Mouse (Mus musculus): ENCODE measurements around the gene Fkbp7. TPM values are rescaled to one million over a fixed set of nuclear protein-coding genes. Genes with fewer than 3 reads are reported as not detected.
A peak's percentile ranks its signal among the peaks of the same experiment; 100 is the strongest.

Fkbp7 gene
- polyA plus RNA-seq, 1 experiment from 2014 or later, result 20.8 TPM

GRCm38 (mm10) chr2:76659419-76659818, 13.5 kb downstream of the Fkbp7 start:
- no peak overlapping the region for H3K9ac ChIP-seq (replicated peaks)
- H3K27ac ChIP-seq (replicated peaks), result no peak overlapping the region
- no peak for ATAC-seq (ENCODE audit: low FRiP score)
- peaks cover 10% of the 10 kb centered on the region; the same call in 1 of the 2 replicates for H3K36me3 ChIP-seq
- no peaks in the 10 kb centered on the region for H3K27me3 ChIP-seq (replicated peaks)
- no peaks in the 10 kb centered on the region for H3K4me1 ChIP-seq
- WGBS, result 46% methylated on average over 6 of the region's 8 CpGs
- H3K9me3 ChIP-seq (replicated peaks), result no peaks in the 10 kb centered on the region
- no peak overlapping the region for H3K4me2 ChIP-seq
- no peak overlapping the region for H3K4me3 ChIP-seq (replicated peaks)

- 79% methylated on average over 13 of the region's 13 CpGs for WGBS
- Histone ChIP-seq H3K4me3 (replicated peaks) (no peak overlapping the region), H3K9me3 (replicated peaks) (no peaks in the 10 kb centered on the region), H3K4me2 (no peak overlapping the region), H3K9ac (replicated peaks) (no peak overlapping the region), H3K4me1 (no peaks in the 10 kb centered on the region), H3K36me3 (0 out of 2 replicates have a peak, but pooled peaks cover 4% of the 10 kb centered on the region), H3K27me3 (replicated peaks) (no peaks in the 10 kb centered on the region), H3K27ac (replicated peaks) (no peak overlapping the region)
- ATAC-seq (ENCODE audit: low FRiP score), result no peak
Measured at GRCm38 (mm10) chr2:76658551-76658950, 14.4 kb downstream of the Fkbp7 start.

GRCm38 (mm10) chr2:76655982-76656381, 16.9 kb downstream of the Fkbp7 start:
- no peak for ATAC-seq (ENCODE audit: low FRiP score)
- H3K27me3 ChIP-seq (replicated peaks), result no peaks in the 10 kb centered on the region
- no peak overlapping the region for H3K27ac ChIP-seq (replicated peaks)
- H3K36me3 ChIP-seq, result no peaks in the 10 kb centered on the region
- H3K9me3 ChIP-seq (replicated peaks), result no peaks in the 10 kb centered on the region
- H3K4me1 ChIP-seq, result no peaks in the 10 kb centered on the region
- no peak overlapping the region for H3K4me2 ChIP-seq
- H3K9ac ChIP-seq (replicated peaks), result no peak overlapping the region
- 19% methylated on average over 1 of the region's 1 CpGs for WGBS
- H3K4me3 ChIP-seq (replicated peaks), result no peak overlapping the region

- no peaks in the 10 kb centered on the region for H3K36me3 ChIP-seq
- no peaks in the 10 kb centered on the region for H3K27me3 ChIP-seq (replicated peaks)
- no peak overlapping the region for H3K9ac ChIP-seq (replicated peaks)
- no peaks in the 10 kb centered on the region for H3K4me1 ChIP-seq
- WGBS, result 73% methylated on average over 3 of the region's 3 CpGs
- H3K9me3 ChIP-seq (replicated peaks), result no peaks in the 10 kb centered on the region
- no peak overlapping the region for H3K4me3 ChIP-seq (replicated peaks)
- H3K4me2 ChIP-seq, result no peak overlapping the region
- no peak for ATAC-seq (ENCODE audit: low FRiP score)
- no peak overlapping the region for H3K27ac ChIP-seq (replicated peaks)
Measured at GRCm38 (mm10) chr2:76655444-76655843, 17.5 kb downstream of the Fkbp7 start.

GRCm38 (mm10) chr2:76654646-76655045, 18.3 kb downstream of the Fkbp7 start:
- Histone ChIP-seq H3K27me3 (replicated peaks) (no peaks in the 10 kb centered on the region), H3K36me3 (no peaks in the 10 kb centered on the region), H3K4me2 (no peak overlapping the region), H3K4me1 (no peaks in the 10 kb centered on the region), H3K9ac (replicated peaks) (no peak overlapping the region), H3K4me3 (replicated peaks) (no peak overlapping the region), H3K27ac (replicated peaks) (no peak overlapping the region), H3K9me3 (replicated peaks) (no peaks in the 10 kb centered on the region)
- WGBS, result 75% methylated on average over 5 of the region's 5 CpGs
- ATAC-seq (ENCODE audit: low FRiP score), result no peak

GRCm38 (mm10) chr2:76653070-76653469, 19.8 kb downstream of the Fkbp7 start:
- Histone ChIP-seq H3K4me2 (no peak overlapping the region), H3K4me3 (replicated peaks) (no peak overlapping the region), H3K9me3 (replicated peaks) (no peaks in the 10 kb centered on the region), H3K4me1 (peaks cover 6% of the 10 kb centered on the region), H3K27ac (replicated peaks) (no peak overlapping the region), H3K9ac (replicated peaks) (no peak overlapping the region), H3K27me3 (replicated peaks) (no peaks in the 10 kb centered on the region), H3K36me3 (no peaks in the 10 kb centered on the region)
- 95% methylated on average over 4 of the region's 4 CpGs for WGBS
- no peak for ATAC-seq (ENCODE audit: low FRiP score)

GRCm38 (mm10) chr2:76648666-76649141, 24.2 kb downstream of the Fkbp7 start:
- peaks cover 25% of the 10 kb centered on the region for H3K4me1 ChIP-seq

GRCm38 (mm10) chr2:76647883-76648570, 24.9 kb downstream of the Fkbp7 start, which contains the start of the genes Prkra and Pjvk:
Gene Prkra (minus strand): TSS chr2:76648015.
Gene Pjvk (plus strand): TSS chr2:76648476.
- Histone ChIP-seq H3K4me1 (peaks cover 25% of the 10 kb centered on the region), H3K9ac (replicated peaks) (peak within 1 kb of the TSS; percentile 85), H3K4me2 (peak within 1 kb of the TSS; percentile 75), H3K27me3 (replicated peaks) (no peaks in the 10 kb centered on the region), H3K4me3 (replicated peaks) (peak within 1 kb of the TSS; percentile 86), H3K27ac (replicated peaks) (peak within 1 kb of the TSS; percentile 96), H3K36me3 (peaks cover 2% of the 10 kb centered on the region; the same call in 1 of the 2 replicates), H3K9me3 (replicated peaks) (no peaks in the 10 kb centered on the region)
- under 1% methylated on average over 40 of the region's 42 CpGs for WGBS
- peak; percentile 98 for ATAC-seq (ENCODE audit: low FRiP score)

More at GRCm38 (mm10) chr2:76648666-76649141, 24.2 kb downstream of the Fkbp7 start:
- Histone ChIP-seq H3K9me3 (replicated peaks) (no peaks in the 10 kb centered on the region), H3K4me3 (replicated peaks) (peak overlapping the region; percentile 86), H3K36me3 (no peaks in the 10 kb centered on the region), H3K9ac (replicated peaks) (peak overlapping the region; percentile 51), H3K27me3 (replicated peaks) (no peaks in the 10 kb centered on the region), H3K27ac (replicated peaks) (peak overlapping the region; percentile 96), H3K4me2 (peak overlapping the region; percentile 75)
- ATAC-seq (ENCODE audit: low FRiP score), result peak; percentile 40
- WGBS, result 31% methylated on average over 13 of the region's 13 CpGs

- peak overlapping the region; percentile 96 for H3K27ac ChIP-seq (replicated peaks)
Measured at GRCm38 (mm10) chr2:76647441-76647869, 25.5 kb downstream of the Fkbp7 start.

GRCm38 (mm10) chr2:76643801-76644200, 29.1 kb downstream of the Fkbp7 start:
- H3K4me3 ChIP-seq (replicated peaks), result no peak overlapping the region
- ATAC-seq (ENCODE audit: low FRiP score), result no peak
- no peak overlapping the region for H3K9ac ChIP-seq (replicated peaks)
- H3K4me2 ChIP-seq, result no peak overlapping the region
- H3K9me3 ChIP-seq (replicated peaks), result no peaks in the 10 kb centered on the region
- no peak overlapping the region for H3K27ac ChIP-seq (replicated peaks)
- H3K27me3 ChIP-seq (replicated peaks), result no peaks in the 10 kb centered on the region
- peaks cover 28% of the 10 kb centered on the region for H3K36me3 ChIP-seq
- peaks cover 23% of the 10 kb centered on the region for H3K4me1 ChIP-seq

More at GRCm38 (mm10) chr2:76647441-76647869, 25.5 kb downstream of the Fkbp7 start:
- Histone ChIP-seq H3K27me3 (replicated peaks) (no peaks in the 10 kb centered on the region), H3K9me3 (replicated peaks) (no peaks in the 10 kb centered on the region), H3K4me3 (replicated peaks) (peak overlapping the region; percentile 86), H3K36me3 (peaks cover 6% of the 10 kb centered on the region), H3K4me2 (peak overlapping the region; percentile 75), H3K9ac (replicated peaks) (peak overlapping the region; percentile 85), H3K4me1 (peaks cover 25% of the 10 kb centered on the region)
- ATAC-seq (ENCODE audit: low FRiP score), result peak; percentile 65
- WGBS, result under 1% methylated on average over 27 of the region's 32 CpGs

GRCm38 (mm10) chr2:76639637-76640036, 33.3 kb downstream of the Fkbp7 start:
- Histone ChIP-seq H3K4me2 (no peak overlapping the region), H3K27ac (replicated peaks) (no peak overlapping the region), H3K4me1 (no peaks in the 10 kb centered on the region), H3K9ac (replicated peaks) (no peak overlapping the region), H3K27me3 (replicated peaks) (no peaks in the 10 kb centered on the region), H3K9me3 (replicated peaks) (no peaks in the 10 kb centered on the region), H3K36me3 (peaks cover 60% of the 10 kb centered on the region), H3K4me3 (replicated peaks) (no peak overlapping the region)
- no peak for ATAC-seq (ENCODE audit: low FRiP score)
- WGBS, result 92% methylated on average over 2 of the region's 2 CpGs

- no peak overlapping the region for H3K9ac ChIP-seq (replicated peaks)
- H3K27ac ChIP-seq (replicated peaks), result no peak overlapping the region
- H3K9me3 ChIP-seq (replicated peaks), result no peaks in the 10 kb centered on the region; the same call in 1 of the 2 replicates
- H3K4me2 ChIP-seq, result no peak overlapping the region
- peaks cover 86% of the 10 kb centered on the region for H3K36me3 ChIP-seq
- no peaks in the 10 kb centered on the region for H3K27me3 ChIP-seq (replicated peaks)
- WGBS, result 85% methylated on average over 4 of the region's 4 CpGs
- no peak for ATAC-seq (ENCODE audit: low FRiP score)
- no peaks in the 10 kb centered on the region for H3K4me1 ChIP-seq
- H3K4me3 ChIP-seq (replicated peaks), result no peak overlapping the region
Measured at GRCm38 (mm10) chr2:76631600-76631999, 41.3 kb downstream of the Fkbp7 start.
